Mouse (Mus musculus) thymus, adult 2 months (tissue): ENCODE measurements around the gene Casp8ap2.

Experiments used
- CTCF ChIP-seq: fragments of 200-500 bp; IDR thresholded peaks from 2 replicates; pipeline ENCODE4 v1.5.1; 2012; ENCODE audit warnings: mild to moderate bottlenecking, control low read depth, low read length, moderate library complexity, borderline replicate concordance; ENCODE audit not compliant: control insufficient read depth, poor library complexity, insufficient read depth; ENCODE audit errors: extremely low read depth
- POLR2A ChIP-seq: fragments of 200-500 bp; IDR thresholded peaks from 2 replicates; pipeline ENCODE4 v1.6.1; 2012; ENCODE audit warnings: mild to moderate bottlenecking, low read length, control low read depth, moderate library complexity; ENCODE audit not compliant: control insufficient read depth, poor library complexity, insufficient read depth; ENCODE audit errors: extremely low read depth

DNA sequence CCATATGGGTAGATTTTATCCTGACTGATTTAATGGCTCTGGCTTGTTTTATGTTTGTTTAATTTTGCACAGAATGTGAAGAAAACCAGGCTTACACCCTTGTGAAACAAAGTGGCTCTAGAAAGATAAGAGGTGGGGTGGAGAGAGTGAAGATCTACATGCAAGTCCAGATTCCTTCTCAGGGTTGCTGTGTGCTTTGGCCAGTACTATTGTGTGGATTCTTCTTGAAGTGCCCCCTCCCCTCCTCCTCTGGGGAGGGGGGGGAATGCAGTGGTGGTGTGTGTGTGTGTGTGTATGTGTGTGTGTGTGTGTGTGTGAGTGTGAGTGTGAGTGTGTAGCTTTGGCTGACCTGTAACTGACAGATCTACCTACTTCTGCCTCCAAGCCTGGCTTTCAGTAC, 6.4 kb downstream of the Casp8ap2 start:
- no peak for TF ChIP-seq CTCF
- no peak for TF ChIP-seq POLR2A
